Mouse (Mus musculus) adrenal gland, postnatal 14 days (tissue): Measurements from ENCODE around the gene Efna2. TPM values are rescaled to one million over a fixed set of nuclear protein-coding genes. Genes with fewer than 3 reads are reported as not detected.
"Not testable (repeated sequence)": the region's sequence is repeated elsewhere in the genome, so short reads cannot be mapped to it uniquely, and the experiment has no call there.

ENCODE experiments used
- DNase-seq: peaks from one replicate; pipeline ENCODE4 v3.0.0; 2021; ENCODE audit warnings: mixed read lengths
- total RNA-seq: library from RNA; stranded (reverse); gene quantifications from 2 replicates; pipeline ENCODE4 v1.2.3, GENCODE M21; 2021

Gene Efna2
- total RNA-seq, 1 experiment from 2014 or later, result 3.1 TPM

DNA sequence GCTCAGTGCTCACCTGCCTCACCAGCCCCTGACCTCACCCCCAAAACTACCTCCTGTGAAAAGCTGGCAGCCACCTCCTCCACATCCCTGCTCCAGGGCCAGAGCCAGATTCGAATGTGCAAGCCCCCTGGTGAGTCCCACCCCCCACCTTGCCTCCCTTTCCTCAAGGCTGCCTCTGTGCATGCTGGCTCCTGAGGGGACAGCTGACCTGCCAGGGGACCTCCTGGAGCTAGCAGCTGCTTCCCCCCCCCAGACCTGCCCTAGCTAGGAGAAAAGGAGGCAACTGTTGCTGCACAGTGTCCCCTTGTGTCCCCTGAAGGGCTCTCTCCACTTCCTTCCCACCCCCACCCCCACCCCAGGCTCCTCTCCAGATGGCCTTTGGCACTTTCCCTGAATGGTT lies 24.0 kb upstream of the Efna2 start:
- DNase-seq, result no peak

- DNase-seq, result no peak
These were observed 23.1 kb upstream of the Efna2 start for GRCm38 (mm10) chr10:80156002-80156751.

DNA sequence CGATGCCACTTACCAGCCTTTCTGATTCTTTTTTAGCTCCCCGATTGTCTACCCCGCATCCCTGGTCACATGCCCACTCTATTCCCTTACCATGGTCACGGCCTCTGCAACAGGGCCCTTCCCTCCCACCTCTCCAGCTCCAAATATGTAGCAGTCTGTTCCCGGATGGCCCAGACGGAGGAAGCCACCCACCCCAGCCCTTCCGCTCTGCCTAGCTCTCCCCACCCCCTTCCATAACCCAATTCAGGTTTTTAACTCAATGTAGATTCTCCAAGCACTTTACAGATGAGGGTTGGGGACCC lies 22.6 kb upstream of the Efna2 start:
- peak; percentile 49 for DNase-seq

DNA sequence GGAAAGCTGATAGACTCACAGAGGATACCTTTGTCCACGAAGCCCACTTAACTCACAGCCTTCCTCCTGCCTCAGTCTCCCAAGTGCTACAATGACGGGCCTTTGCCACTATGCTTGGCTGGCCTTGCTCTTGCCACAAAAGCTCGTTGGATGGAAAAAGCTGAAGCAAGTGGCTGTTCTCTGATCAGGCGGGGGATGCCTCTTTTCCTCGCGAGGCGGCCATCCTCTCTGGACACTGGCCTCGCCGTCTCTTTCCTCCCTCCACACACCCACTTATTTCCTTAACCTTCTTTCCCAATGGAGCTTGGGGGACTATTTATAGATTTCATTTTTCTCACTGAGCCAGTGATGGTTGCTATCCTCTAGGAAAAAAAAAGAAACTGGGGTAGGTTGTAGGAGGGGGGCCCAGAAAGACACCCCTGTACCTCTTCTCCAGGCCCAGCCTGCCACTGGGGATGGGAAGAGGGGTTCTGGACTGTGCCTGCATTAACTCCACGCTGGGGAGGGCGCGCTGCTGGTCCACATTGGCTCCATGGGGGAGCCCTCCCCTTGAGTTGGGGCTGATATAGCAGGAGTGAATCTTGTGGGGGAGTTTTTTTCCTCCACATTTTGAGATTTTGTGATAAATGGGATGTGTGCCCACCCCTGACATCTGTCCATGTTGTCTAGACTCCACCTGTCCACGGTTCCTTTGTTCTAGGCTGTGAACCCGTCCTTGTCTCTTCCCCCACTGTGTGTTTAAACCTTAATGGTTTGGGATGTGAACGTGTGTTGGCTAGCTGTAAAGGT lies 21.9 kb upstream of the Efna2 start:
- no peak for DNase-seq

GRCm38 (mm10) chr10:80158307-80158986 lies 20.8 kb upstream of the Efna2 start:
- peak; percentile 82 for DNase-seq

GRCm38 (mm10) chr10:80159021-80159560 lies 20.2 kb upstream of the Efna2 start:
- peak; percentile 71 for DNase-seq

DNA sequence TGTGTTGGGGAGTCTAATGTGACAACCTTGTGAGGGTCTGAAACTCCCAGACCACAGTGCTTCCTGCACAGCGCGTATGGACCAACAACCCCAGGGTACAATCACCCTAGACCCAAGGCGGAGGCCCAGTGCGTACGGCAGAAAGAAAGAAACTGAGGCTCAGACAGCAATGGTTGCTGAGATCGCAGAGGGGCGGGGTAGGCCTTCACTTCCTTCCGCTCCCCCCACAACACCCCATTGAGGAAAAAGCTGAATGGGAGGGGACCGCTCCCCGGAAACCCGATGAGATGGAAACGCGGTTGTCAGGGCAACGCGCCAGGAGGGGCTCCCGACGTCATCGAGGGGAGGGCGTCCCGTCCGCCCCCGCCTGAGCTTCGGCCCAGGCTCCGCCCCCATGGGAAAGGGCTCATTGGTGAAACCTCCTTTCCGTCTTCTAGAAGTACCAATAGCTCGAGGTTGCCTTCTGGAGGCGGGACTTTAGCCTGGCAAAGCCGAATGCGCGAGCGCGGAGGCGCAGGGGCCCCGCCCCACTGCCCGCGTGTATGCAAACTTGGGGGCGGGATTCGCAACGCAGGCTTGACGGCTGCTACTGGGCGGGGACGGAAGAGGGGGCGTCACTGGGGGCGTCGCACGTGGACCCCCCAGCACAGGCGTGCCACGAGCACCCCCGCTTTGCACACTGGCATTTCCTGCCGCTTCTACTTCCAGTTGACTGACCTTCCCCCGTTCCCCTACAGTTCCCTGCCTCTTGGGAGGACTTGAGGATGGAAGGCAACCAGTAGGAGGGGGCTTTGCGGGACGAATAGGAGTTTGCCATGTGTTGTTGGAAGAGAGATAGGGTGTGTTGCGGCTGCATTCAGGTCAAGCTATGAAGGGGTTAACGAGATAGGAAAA lies 19.5 kb upstream of the Efna2 start:
- DNase-seq, result peak; percentile 99

DNA sequence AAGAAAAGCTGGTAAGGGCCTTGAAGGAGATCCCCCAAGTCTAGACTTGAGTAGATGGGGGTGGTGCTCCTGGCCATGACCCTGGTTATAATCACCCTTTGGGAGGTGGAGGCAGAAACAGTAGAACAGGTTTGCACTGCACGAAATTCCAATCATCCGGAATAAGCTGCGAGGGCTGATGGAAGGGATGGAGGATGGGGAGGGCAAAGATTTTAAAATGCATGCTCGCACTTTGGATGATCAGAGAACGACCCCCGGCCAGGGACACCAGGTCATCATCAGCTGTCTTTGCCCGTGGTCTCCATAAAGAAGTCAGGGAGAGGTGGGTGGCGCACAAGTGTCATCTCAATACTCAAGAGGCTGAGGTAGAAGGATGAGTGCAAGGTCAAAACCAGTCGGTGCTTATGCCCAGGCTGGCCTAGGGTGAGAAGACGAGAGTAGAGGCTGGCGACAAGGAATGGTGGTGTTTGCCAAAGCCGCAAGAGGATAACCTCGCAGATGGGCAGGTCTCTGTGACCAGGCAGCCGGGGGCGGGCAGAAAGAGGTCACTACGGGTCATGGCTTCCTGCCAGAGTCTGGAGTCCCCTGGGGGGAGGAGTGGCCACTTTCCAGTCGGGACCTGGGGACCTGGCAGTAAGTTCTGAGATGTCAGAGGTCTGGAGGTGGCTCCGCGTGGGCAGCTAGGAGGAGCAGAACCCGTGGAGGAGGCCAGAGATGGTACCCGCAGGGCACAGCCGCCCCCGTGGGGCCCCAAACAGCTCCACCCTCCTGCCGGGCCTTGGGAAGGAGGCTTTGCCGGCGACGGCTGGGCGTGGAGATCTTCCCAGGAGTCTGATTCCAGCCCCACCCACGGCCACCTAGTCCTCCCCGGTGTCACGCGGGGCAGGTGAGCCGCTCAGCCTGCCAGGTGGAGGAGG lies 18.6 kb upstream of the Efna2 start:
- DNase-seq, result peak; percentile 96

- peak; percentile 48 for DNase-seq
These were observed 17.6 kb upstream of the Efna2 start for GRCm38 (mm10) chr10:80161522-80162242.

GRCm38 (mm10) chr10:80162243-80162608 lies 17.1 kb upstream of the Efna2 start:
- DNase-seq, result peak; percentile 7

DNA sequence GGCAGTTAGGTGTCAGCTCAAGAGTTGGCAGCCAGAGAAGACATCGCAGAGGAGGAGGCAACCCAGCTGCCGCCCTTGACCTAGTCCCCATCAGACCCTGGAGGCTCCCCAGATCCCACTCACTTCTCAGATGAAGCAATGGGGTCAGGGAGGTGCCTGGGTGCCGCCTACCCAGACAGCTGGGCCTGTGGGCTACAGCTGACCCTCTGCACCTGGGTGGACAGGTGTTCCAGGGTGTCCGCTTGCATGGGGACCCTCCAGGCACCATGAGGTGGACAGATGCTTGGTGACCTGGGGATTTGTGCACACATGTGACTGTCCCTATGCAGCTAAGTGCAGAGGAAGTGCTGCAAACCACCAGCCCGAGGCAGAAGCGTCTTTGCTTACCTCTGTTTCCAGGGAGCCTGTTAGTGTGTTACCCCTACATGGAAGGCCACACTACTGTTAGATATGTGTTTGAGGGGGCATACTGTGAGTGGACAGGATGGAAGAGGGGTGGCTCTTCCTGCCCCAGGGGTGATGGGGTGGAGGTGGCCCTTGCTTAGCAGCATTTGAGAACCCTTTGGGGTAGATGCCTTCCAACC lies 16.5 kb upstream of the Efna2 start:
- peak; percentile 14 for DNase-seq

DNA sequence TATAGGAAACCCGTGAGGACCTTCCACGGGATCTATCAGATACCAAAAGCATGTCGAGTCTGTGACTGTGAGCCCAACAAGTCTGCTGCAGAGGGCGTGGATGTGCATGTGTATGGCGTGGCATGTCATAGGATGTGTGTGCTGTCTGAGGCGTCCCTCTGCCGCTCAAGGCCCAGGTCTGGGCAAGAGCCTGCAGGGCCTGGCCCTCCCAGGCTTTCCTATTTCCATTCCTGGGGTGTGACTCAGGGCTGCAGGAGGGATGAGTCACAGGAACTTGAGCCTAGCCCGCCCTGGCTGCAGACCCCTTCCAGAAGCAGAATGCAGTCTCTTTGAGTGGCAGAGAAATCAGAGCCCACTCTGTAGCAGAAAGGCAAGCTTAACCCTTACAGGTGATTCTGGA lies 15.6 kb upstream of the Efna2 start:
- peak; percentile 86 for DNase-seq

DNA sequence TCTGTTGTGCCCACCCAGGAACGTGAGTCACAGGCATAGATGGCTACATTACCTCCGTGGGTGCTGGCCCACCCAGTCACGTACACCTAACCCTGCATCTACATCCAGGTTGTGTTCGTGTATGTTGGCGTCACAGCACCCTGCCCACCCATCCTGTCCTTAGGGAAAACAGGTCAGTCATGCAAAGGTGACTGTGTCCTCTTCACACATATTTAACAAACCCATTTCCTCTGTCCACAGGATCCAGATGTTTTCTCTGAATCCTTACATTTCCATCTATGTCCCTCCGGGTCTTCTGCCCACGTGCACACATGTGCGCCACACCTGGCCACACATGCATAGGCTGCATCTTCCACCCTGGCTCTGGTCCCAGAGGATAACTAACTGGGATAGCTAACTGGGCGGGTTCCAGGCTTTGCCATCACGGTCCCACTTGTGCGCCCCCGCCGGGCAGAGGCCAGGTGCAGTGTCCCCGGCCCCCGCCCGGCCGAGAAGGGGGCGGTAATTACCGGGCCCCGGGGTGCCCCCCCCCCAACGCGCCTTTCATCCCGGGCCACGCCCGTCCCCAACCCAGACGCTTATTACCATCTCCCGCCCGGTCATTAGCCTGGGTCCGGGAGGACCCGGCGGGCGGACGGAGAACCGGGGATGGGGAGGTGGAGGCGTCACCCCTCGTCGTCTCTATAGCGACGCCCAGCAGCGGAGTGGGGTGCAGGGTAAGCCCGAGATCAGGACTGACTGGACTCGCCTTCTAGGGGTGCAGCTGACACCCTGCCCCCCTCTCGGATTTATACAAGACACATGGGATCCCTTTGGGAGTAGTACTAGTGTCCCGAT lies 14.9 kb upstream of the Efna2 start:
- DNase-seq, result peak; percentile 43

GRCm38 (mm10) chr10:80164998-80165344 lies 14.3 kb upstream of the Efna2 start:
- peak; percentile 98 for DNase-seq

- peak; percentile 79 for DNase-seq
These were observed 13.7 kb upstream of the Efna2 start, which contains the start of gene Cirbp for GRCm38 (mm10) chr10:80165392-80166128. Gene Cirbp (plus strand): TSS chr10:80165985.

GRCm38 (mm10) chr10:80166136-80166535 lies 13.1 kb upstream of the Efna2 start:
- DNase-seq, result not testable (repeated sequence)

GRCm38 (mm10) chr10:80167460-80168037 lies 11.7 kb upstream of the Efna2 start:
- DNase-seq, result peak; percentile 99
